Mouse (Mus musculus) thymus, adult 2 months (tissue): ENCODE measurements around the gene Bok.

ENCODE experiments used
- CTCF ChIP-seq: fragments of 200-500 bp; IDR thresholded peaks from 2 replicates; pipeline ENCODE4 v1.5.1; 2012; ENCODE audit warnings: mild to moderate bottlenecking, control low read depth, low read length, moderate library complexity, borderline replicate concordance; ENCODE audit not compliant: control insufficient read depth, poor library complexity, insufficient read depth; ENCODE audit errors: extremely low read depth
- POLR2A ChIP-seq: fragments of 200-500 bp; IDR thresholded peaks from 2 replicates; pipeline ENCODE4 v1.6.1; 2012; ENCODE audit warnings: mild to moderate bottlenecking, low read length, control low read depth, moderate library complexity; ENCODE audit not compliant: control insufficient read depth, poor library complexity, insufficient read depth; ENCODE audit errors: extremely low read depth

DNA sequence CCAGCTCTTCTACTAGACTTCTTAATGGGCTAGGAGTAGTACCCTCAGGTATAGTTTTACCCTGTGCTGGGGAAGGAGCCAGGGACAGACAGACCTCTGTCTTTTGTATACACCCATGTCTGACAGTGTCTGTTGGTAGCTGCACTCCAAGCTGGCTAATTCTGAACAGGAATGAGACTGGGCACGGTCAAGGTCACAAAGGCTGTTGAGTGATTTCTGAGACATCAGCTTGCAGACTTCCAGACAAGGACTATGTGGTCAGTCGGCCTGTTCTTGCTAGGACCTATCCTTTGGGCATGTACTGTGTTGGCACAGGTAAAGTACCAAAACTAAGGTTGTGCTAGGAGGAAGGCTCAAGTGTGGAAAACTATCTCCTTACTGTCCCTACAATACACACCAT lies 30.7 kb downstream of the Bok start:
- TF ChIP-seq CTCF (no peak), POLR2A (no peak)
